Mouse (Mus musculus) megakaryocyte, embryonic 14.5 days (primary cell): ENCODE measurements around the gene Dnah1.

Experiments used
- FLI1 ChIP-seq: IDR thresholded peaks from 2 replicates; pipeline ENCODE4 v1.6.1; 2012; ENCODE audit warnings: low read length, inconsistent platforms, mixed read lengths
- GATA1 ChIP-seq: IDR thresholded peaks from 3 replicates; pipeline ENCODE4 v1.6.1; 2012; ENCODE audit warnings: mixed read lengths, low read length, inconsistent platforms, borderline replicate concordance

- no peak for TF ChIP-seq GATA1
- TF ChIP-seq FLI1, result no peak
Measured at GRCm38 (mm10) chr14:31260374-31260773, 63.3 kb downstream of the Dnah1 start.
